Mouse (Mus musculus) frontal cortex, postnatal 25 days (tissue): ENCODE results near the gene Wfdc1.

Experiments
- DNase-seq, 2 experiments: peaks; one replicate each; pipeline ENCODE4 v3.0.0; 2022; ENCODE audit warnings: low spot score in 2 of 2

The Wfdc1 gene

GRCm38 (mm10) chr8:119736348-119736917, 70.3 kb downstream of the Wfdc1 start:
- no peak for DNase-seq

DNA sequence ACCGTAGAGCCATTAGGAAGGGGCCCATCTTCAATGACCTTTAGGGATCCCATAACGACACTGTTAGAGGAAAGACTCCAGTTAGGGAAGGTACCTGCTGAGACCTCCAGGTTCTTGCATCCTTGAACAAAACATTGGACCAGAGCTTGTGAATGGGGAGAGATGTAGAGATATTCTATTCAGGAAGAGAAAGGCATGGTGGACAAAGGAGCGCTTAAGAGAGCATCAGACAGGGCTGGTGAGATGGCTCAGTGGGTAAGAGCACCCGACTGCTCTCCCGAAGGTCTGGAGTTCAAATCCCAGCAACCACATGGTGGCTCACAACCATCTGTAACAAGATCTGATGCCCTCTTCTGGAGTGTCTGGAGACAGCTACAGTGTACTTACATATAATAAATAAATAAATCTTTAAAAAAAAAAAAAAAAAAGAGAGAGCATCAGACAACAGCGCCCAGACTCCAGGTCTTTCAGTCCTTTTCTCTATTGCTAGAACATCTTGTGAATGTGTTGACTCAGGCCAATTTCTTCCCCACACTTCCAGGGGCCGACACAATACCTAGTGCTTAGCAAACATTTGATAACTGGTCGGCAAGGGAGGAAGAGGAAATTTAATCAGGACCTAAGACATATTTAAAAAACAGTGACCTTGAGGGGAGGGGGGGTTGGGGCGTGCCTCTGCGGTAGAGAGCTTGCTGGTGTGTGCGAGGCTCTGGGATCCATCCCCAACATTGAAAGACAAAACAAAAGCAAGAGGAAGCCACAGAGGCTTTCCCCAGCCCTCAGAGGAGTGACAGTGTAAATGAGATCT, 71.1 kb downstream of the Wfdc1 start:
- no peak for DNase-seq
